Mouse (Mus musculus) liver, embryonic 16.5 days (tissue): Measurements from ENCODE around the gene Pde6b. TPM values are rescaled to one million over a fixed set of nuclear protein-coding genes. Genes with fewer than 3 reads are reported as not detected.

Experiments
- ATAC-seq: fragments of 200-750 bp; cut with Nextera tagmentation; 2 replicates; pipeline ENCODE4 v1.8.0; 2017; ENCODE audit warnings: low read depth, mild to moderate bottlenecking, moderate number of reproducible peaks, moderate library complexity
- H3K27ac ChIP-seq: fragments of 300-500 bp; sonication (generic); 2 replicates; pipeline ENCODE4 v1.5.1; 2014; ENCODE audit warnings: mild to moderate bottlenecking, low read length
- H3K27me3 ChIP-seq: fragments of 300-500 bp; sonication (generic); 2 replicates; pipeline ENCODE4 v1.6.1; 2014; ENCODE audit warnings: low read depth, low read length, mixed read lengths; ENCODE audit not compliant: control insufficient read depth, insufficient read depth
- H3K36me3 ChIP-seq: fragments of 300-500 bp; sonication (generic); 2 replicates; pipeline ENCODE4 v1.6.1; 2014; ENCODE audit warnings: mild to moderate bottlenecking; ENCODE audit not compliant: control insufficient read depth, insufficient read depth
- H3K4me1 ChIP-seq: fragments of 300-500 bp; sonication (generic); 2 replicates; pipeline ENCODE4 v1.6.1; 2014; ENCODE audit warnings: low read depth, low read length, mixed read lengths; ENCODE audit not compliant: control insufficient read depth
- H3K4me2 ChIP-seq: fragments of 300-500 bp; sonication (generic); 2 replicates; pipeline ENCODE4 v1.6.1; 2014; ENCODE audit warnings: low read depth, low read length, mixed read lengths
- H3K4me3 ChIP-seq: fragments of 300-500 bp; sonication (generic); 2 replicates; pipeline ENCODE4 v1.5.1; 2014; ENCODE audit warnings: low read depth, mild to moderate bottlenecking, low read length
- H3K9ac ChIP-seq: fragments of 300-500 bp; sonication (generic); 2 replicates; pipeline ENCODE4 v1.6.1; 2014; ENCODE audit warnings: low read depth, low read length
- H3K9me3 ChIP-seq: fragments of 300-500 bp; sonication (generic); replicated peaks from 2 replicates; pipeline ENCODE4 v1.6.1; 2016; ENCODE audit warnings: low read length; ENCODE audit not compliant: control insufficient read depth
- WGBS: fragments of 180-500 bp; shearing (Covaris S2); extraction: QIAGEN DNeasy Blood & Tissue Kit; methylation state at CpG from one replicate; pipeline ENCODE4 v1.1.7; 2014; ENCODE audit not compliant: insufficient replicate concordance; 5-methylcytosine and 5-hydroxymethylcytosine counted together
- polyA plus RNA-seq: library from polyadenylated mRNA; unstranded; fragments of >200 nt; fragmentation: Nextera tagmentation; extraction: Ambion mirVana; gene quantifications from 2 replicates; pipeline ENCODE4 v1.2.1, GENCODE M21; 2015

Gene Pde6b
- polyA plus RNA-seq, 1 experiment from 2014 or later, result not detected

- Histone ChIP-seq H3K9ac (no peak overlapping the region), H3K4me3 (no peak overlapping the region), H3K4me1 (no peaks in the 10 kb centered on the region), H3K36me3 (no peaks in the 10 kb centered on the region), H3K27ac (no peak overlapping the region), H3K9me3 (no peaks in the 10 kb centered on the region), H3K4me2 (no peak overlapping the region), H3K27me3 (peaks cover 8% of the 10 kb centered on the region)
- ATAC-seq, result no peak
- 13% methylated on average over 1 of the region's 1 CpGs for WGBS
Observed at GRCm38 (mm10) chr5:108376059-108376458, 12.1 kb upstream of the Pde6b start.

GRCm38 (mm10) chr5:108378346-108378745 lies 9.8 kb upstream of the Pde6b start:
- Histone ChIP-seq H3K4me1 (no peaks in the 10 kb centered on the region), H3K9me3 (no peaks in the 10 kb centered on the region), H3K4me2 (no peak overlapping the region), H3K27me3 (no peaks in the 10 kb centered on the region), H3K36me3 (no peaks in the 10 kb centered on the region), H3K9ac (no peak overlapping the region), H3K4me3 (no peak overlapping the region), H3K27ac (no peak overlapping the region)
- no peak for ATAC-seq
- WGBS, result 58% methylated on average over 4 of the region's 4 CpGs

GRCm38 (mm10) chr5:108385632-108386031 lies 2.6 kb upstream of the Pde6b start:
- Histone ChIP-seq H3K9me3 (no peaks in the 10 kb centered on the region), H3K4me2 (no peak overlapping the region), H3K27ac (no peak overlapping the region), H3K9ac (no peak overlapping the region), H3K4me1 (no peaks in the 10 kb centered on the region), H3K27me3 (no peaks in the 10 kb centered on the region; the same call in 1 of the 2 replicates), H3K4me3 (no peak overlapping the region), H3K36me3 (no peaks in the 10 kb centered on the region)
- 73% methylated on average over 2 of the region's 2 CpGs for WGBS
- ATAC-seq, result no peak

GRCm38 (mm10) chr5:108386449-108386848 lies 1.7 kb upstream of the Pde6b start:
- no peak overlapping the region for H3K27ac ChIP-seq
- H3K27me3 ChIP-seq, result no peaks in the 10 kb centered on the region; the same call in 1 of the 2 replicates
- WGBS, result 49% methylated on average over 4 of the region's 4 CpGs
- H3K4me2 ChIP-seq, result no peak overlapping the region
- H3K9ac ChIP-seq, result no peak overlapping the region
- ATAC-seq, result no peak
- no peaks in the 10 kb centered on the region for H3K9me3 ChIP-seq
- H3K36me3 ChIP-seq, result no peaks in the 10 kb centered on the region
- no peak overlapping the region for H3K4me3 ChIP-seq
- H3K4me1 ChIP-seq, result no peaks in the 10 kb centered on the region

GRCm38 (mm10) chr5:108389744-108390143 lies 1.6 kb downstream of the Pde6b start:
- no peak overlapping the region for H3K27ac ChIP-seq
- no peaks in the 10 kb centered on the region for H3K36me3 ChIP-seq
- no peaks in the 10 kb centered on the region for H3K9me3 ChIP-seq
- H3K4me1 ChIP-seq, result no peaks in the 10 kb centered on the region
- H3K4me2 ChIP-seq, result no peak overlapping the region
- 39% methylated on average over 3 of the region's 3 CpGs for WGBS
- H3K27me3 ChIP-seq, result no peaks in the 10 kb centered on the region
- ATAC-seq, result no peak
- no peak overlapping the region for H3K9ac ChIP-seq
- no peak overlapping the region for H3K4me3 ChIP-seq

- no peak overlapping the region for H3K9ac ChIP-seq
- no peaks in the 10 kb centered on the region for H3K4me1 ChIP-seq
- 39% methylated on average over 4 of the region's 4 CpGs for WGBS
- no peaks in the 10 kb centered on the region for H3K27me3 ChIP-seq
- no peak overlapping the region for H3K4me2 ChIP-seq
- ATAC-seq, result no peak
- H3K9me3 ChIP-seq, result no peaks in the 10 kb centered on the region
- no peaks in the 10 kb centered on the region for H3K36me3 ChIP-seq
- no peak overlapping the region for H3K4me3 ChIP-seq
- H3K27ac ChIP-seq, result no peak overlapping the region
Observed at GRCm38 (mm10) chr5:108403453-108403852, 15.3 kb downstream of the Pde6b start.

GRCm38 (mm10) chr5:108405460-108405859 lies 17.3 kb downstream of the Pde6b start:
- Histone ChIP-seq H3K9me3 (no peaks in the 10 kb centered on the region), H3K9ac (no peak overlapping the region), H3K27ac (no peak overlapping the region), H3K4me1 (no peaks in the 10 kb centered on the region), H3K4me3 (no peak overlapping the region), H3K36me3 (no peaks in the 10 kb centered on the region), H3K27me3 (no peaks in the 10 kb centered on the region), H3K4me2 (no peak overlapping the region)
- 15% methylated on average over 1 of the region's 1 CpGs for WGBS
- ATAC-seq, result no peak

- no peak overlapping the region for H3K9ac ChIP-seq
- H3K9me3 ChIP-seq, result no peaks in the 10 kb centered on the region
- no peak overlapping the region for H3K27ac ChIP-seq
- H3K4me1 ChIP-seq, result no peaks in the 10 kb centered on the region
- no peak overlapping the region for H3K4me3 ChIP-seq
- no peaks in the 10 kb centered on the region for H3K36me3 ChIP-seq
- no peak overlapping the region for H3K4me2 ChIP-seq
- no peaks in the 10 kb centered on the region for H3K27me3 ChIP-seq
- WGBS, result 62% methylated on average over 2 of the region's 2 CpGs
- ATAC-seq, result no peak
Observed at GRCm38 (mm10) chr5:108406977-108407376, 18.8 kb downstream of the Pde6b start.

GRCm38 (mm10) chr5:108414711-108415110 lies 26.5 kb downstream of the Pde6b start:
- Histone ChIP-seq H3K27ac (no peak overlapping the region), H3K4me3 (no peak overlapping the region), H3K9ac (no peak overlapping the region), H3K27me3 (no peaks in the 10 kb centered on the region), H3K9me3 (no peaks in the 10 kb centered on the region), H3K4me1 (no peaks in the 10 kb centered on the region), H3K36me3 (no peaks in the 10 kb centered on the region), H3K4me2 (no peak overlapping the region)
- ATAC-seq, result no peak
- WGBS, result 32% methylated on average over 2 of the region's 2 CpGs
